Mouse (Mus musculus): ENCODE results near the gene Crk.

Gene Crk

DNA sequence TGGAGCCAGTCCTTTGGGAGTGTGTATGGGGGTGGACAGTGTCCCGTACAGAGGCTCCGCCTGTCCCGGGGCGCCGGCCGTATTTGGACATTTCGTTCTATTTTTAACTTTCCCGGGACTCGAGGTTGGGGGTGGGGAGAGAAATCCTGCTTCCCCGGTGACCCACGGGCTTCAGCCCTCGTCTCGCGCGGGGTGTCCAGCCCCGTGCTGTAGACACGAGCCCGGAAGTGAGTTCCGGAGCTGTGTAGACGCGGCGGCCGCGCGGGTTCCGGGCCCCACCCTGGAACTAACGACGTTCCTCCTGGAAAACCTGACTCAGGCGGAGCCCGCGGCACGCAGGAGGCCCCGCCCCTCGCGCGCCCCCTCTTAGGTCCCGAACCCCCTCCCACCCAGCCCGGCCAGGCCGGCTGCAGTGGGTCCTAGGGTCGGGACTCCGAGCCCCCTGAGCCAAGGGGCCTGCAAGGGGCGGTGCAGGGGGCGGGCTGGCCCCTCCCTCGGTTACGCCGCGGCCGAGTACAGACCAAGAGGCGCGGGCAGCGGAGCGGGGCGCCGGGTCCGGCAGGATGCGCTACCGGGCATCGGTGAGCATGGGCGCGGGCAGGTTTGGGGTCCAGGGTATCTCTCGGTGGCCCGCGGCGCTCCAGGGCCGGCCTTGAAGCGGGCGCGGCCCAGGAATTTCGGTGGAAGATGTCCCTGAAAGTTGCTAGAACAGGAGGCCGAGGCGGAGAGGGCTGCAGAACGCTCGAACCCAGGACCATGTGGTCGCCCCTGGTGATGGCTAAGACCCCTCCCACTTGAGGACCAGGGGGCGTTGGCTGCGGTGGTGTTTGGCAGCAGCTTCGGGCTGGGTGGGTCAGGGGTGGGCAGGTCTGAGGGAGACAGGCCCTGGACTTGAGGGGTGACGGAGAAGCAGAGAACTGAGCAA lies 23.2 kb upstream of the Crk start:
- DNase-seq (ENCODE audit: low spot score in 2 of 2) = peak in 1 of 2 experiments; percentile 62

DNA sequence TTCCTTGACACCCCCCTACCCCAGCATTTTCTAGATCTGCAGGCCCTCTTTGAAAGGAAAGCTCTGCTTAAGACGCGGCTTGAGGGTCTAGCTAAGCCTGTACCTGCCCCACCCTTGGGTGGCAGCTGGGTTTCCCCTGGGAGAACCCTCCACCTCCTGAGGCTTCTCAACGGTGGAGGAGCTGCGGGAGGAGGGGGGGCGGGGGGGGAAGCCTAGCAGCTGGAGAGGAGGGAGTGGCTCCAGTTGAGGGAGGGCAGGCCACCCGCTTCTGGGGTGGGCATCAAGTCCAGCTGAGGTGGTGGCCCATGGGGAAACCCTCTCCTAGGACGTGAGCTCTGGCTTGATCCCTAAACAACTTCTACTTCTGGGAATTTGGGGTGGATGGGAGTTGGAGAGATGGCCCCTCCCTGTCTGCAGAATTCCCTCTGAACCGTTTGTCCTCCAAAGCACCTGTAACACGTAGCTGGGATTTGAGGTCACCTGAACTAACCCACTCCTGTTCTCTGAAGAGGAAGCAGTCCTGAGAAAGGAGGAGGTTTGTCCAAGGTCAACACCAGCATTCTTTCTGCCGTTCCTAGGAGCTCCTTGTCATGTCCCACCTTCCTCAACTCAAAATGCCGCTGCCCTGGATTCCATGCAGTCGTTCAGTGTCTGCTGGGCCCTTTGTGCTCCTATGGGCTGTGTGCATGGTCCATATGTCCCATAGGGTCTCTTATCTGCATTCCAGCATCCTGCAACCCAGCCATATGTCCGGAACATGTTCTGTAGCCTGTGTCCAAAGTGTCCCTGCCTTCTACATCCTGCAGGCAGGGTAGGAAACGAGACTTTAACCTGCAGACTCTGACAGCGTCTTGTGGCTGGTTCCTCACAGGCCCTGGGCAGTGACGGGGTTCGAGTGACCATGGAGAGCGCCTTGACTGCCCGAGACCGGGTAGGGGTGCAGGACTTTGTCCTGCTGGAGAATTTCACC lies 22.2 kb upstream of the Crk start:
- DNase-seq (ENCODE audit: low spot score in 2 of 2) = no peak

DNA sequence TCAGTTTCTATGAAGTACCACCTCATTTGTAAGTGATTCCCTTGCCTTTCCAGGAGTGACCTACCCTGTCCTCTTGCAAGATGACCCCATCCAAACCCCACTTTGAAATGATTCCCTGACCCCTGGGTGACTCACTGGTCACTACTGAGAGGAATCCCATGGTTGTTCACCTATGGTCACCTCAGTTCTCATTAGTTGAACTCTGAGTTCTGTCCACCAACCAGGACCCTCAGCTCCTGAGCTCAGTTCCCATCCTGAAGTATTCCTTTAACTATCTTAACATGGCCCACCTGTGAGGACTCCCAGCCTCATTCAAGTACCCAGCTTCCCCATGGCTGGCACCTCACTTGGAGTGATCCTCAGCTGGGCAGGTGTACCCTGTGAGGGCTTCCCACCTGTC lies 21.2 kb upstream of the Crk start:
- no peak for DNase-seq (ENCODE audit: low spot score in 2 of 2)

DNA sequence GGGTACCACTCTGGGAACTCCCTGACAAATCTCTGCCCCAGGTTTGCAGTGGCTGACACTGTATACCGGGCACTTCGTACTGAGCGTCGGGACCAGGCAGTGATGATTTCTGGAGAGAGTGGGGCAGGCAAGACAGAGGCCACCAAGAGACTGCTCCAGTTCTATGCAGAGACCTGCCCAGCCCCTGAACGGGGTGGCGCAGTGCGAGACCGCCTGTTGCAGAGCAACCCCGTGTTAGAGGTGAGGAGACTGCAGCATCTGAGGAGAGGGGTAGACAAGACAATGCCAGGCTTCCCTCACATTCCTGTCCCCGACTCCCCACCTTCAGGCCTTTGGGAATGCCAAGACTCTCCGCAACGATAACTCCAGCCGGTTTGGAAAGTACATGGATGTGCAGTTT lies 20.7 kb upstream of the Crk start:
- DNase-seq (ENCODE audit: low spot score in 2 of 2) = no peak

DNA sequence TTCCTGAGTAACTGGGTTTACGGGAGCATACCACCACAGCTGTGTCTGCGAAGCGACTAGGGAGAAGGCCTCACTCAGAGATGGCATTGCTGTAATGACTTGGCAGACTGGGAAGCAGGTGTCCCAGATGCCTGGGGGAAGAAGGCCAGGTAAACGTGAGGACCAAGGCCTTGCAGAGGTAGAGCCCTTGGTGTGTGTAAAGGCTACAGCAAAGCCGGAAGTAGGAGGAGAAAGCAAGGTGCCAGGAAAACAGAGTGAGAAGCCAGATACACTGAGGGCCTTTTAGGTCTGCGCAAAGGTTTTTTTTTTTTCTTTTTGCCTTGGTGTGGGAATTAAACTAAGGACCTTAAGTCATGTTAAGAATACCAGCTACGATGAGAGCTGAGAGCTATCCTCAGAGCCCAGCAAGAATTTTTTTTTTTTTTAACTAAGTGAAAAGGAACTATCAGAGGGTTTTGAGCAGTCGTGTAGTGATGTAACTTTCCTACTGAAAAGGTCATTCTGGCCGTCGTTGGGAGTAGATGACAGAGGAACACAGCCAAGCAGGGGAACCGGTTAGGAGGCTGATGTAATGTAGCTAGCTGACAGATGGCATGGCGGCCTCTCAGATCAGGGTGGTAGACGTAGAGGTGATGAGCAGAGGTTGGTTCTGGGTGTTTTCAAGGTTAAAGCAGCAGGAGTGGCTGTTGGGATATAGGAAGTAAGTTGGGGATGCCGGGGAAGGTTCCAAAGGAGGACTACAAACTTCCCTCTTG lies 19.9 kb upstream of the Crk start:
- no peak for DNase-seq (ENCODE audit: low spot score in 2 of 2)

DNA sequence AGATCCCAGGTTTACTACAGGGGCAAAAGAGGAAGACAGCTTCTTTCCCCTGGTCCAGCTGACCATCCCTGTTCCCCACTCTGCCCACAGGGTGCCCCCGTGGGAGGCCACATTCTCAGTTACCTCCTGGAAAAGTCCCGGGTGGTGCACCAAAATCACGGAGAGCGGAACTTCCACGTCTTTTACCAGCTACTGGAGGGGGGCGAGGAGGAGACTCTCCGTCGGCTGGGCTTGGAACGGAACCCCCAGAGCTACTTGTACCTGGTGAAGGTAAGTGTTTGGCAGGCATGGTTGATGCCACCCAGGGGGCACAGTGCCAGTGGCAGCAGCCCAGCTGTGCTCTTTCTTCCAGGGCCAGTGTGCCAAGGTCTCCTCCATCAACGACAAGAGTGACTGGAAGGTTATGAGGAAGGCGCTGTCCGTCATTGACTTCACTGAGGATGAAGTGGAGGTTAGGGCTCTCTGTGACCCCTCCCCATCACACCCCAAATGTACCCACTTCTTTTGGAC lies 18.9 kb upstream of the Crk start:
- DNase-seq (ENCODE audit: low spot score in 2 of 2) = no peak

DNA sequence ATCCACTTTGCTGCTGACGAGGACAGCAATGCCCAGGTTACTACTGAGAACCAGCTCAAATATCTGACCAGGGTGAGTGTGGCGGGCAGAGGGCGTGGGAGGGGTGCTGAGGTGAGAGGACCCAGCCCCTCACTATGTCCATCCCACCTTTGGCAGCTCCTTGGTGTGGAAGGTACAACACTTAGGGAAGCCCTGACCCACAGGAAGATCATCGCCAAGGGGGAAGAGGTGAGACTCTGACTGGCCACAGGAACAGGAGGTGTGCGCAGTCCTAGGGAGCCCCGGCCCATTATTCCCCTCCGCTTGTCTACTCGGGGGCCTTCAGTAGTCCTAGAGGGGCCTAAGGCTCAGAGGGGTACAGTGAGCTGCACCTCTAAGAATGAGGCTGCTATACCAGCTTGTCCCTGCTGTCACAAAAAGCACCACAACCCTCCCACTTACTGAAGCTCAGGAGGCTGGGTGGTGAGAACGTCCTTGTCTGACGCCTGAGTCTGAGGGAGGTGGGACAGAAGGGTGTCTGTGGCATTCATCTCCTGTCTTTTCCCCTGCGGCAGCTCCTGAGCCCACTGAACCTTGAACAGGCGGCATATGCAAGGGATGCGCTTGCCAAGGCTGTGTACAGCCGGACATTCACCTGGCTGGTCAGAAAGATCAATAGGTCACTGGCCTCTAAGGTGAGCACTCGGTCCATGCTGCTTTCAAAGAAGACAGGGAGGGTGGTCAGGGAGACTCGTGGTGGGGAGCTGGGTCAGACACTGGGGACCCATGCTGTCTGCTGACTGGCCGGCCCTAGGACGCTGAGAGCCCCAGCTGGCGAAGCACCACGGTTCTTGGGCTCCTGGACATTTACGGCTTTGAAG lies 17.9 kb upstream of the Crk start:
- no peak for DNase-seq (ENCODE audit: low spot score in 2 of 2)

DNA sequence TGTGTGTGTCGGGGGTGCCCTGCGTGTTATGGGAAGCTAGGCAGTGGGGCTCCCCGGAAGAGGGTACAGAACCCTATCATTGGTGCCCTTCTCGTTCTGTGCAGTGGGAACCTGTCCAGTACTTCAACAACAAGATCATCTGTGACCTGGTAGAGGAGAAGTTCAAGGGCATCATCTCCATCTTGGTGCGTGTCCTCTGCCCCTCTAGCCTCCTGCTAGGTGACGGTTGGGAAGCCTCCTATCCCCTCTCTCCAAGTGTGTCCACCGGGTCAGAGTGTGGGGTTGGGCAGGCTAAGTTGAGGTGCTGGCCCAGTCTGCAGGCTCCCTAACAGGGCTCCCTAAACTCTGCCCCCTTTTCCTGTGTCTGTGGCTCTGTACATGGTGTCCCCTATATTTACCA lies 16.9 kb upstream of the Crk start:
- no peak for DNase-seq (ENCODE audit: low spot score in 2 of 2)

DNA sequence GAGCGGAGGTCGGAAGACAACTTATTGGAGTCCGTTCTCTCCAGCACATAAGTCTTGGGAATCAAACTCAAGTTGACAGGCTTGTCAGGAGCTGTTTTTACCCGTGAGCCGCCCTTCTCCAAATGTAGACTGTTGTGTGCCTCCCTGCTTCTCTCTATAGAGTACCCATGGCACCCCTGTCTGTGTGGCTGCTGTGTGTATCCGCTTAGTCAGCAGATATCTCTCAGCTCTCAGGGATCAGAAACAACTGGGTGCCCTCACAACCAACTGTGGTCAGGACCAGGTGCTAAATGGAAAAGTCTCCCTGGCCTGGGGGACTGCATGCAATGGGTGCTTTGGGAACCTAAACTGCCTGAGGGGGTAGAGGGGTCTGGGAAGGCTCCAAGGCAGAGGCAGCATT lies 12.8 kb upstream of the Crk start:
- no peak for DNase-seq (ENCODE audit: low spot score in 2 of 2)

DNA sequence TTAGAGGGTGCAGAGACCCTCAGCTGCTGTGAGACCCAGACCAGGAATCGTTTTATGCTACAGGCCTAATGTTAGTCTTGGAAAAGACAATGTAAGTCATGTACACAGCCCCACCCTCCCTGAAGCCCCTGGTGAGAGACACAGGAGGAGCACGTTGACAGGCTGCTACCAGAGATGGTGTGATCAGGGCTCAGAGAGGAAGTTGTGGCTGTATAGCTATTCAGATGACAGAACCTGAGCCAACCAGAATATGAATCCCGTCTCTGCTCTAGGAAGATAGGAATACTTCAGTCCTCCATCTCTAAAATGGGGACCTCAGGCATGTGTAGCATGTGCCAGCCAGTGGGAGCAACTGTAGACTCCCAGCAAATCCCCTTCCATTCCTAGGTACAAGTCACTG lies 10.4 kb upstream of the Crk start:
- no peak for DNase-seq (ENCODE audit: low spot score in 2 of 2)

DNA sequence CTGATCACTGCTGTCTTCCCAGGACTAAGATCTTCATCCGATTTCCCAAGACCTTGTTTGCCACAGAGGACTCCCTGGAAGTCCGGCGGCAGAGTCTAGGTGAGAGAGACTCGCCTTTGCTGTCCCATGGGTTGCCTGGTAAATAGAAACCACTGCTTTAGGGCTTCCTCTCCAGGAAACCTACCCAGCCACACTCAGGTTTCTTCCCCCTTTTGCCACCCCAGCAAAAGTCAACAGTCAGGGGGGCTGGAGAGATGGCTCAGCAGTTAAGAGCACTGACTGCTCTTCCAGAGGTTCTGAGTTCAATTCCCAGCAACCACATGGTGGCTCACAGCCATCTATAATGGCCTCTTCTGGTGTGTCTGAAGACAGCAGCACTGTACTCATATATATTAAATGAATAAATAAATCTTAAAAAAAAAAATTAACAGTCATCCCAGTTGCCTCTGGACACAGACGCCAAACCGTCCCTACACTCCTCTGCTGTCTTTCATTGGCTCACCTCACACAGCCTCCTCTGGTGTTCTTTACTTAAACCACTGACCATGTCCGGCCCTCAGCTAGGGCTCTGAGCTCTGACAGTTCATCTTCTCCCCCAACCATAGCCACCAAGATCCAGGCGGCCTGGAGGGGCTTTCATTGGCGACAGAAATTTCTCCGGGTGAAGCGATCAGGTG lies 9.7 kb upstream of the Crk start:
- DNase-seq (ENCODE audit: low spot score in 2 of 2) = no peak

DNA sequence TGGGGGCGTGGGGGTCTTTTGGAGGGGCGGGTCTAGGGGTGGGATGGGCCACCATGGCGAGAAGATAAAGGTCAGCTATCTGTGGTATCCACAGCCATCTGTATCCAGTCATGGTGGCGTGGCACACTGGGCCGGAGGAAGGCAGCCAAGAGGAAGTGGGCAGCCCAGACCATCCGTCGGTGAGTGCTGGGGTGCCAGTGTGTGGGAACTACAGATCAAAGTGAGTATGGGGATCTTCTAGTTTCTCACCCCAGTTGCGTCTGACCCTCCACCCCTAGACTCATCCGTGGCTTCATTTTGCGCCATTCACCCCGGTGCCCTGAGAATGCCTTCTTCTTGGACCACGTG lies 9.2 kb upstream of the Crk start:
- no peak for DNase-seq (ENCODE audit: low spot score in 2 of 2)

DNA sequence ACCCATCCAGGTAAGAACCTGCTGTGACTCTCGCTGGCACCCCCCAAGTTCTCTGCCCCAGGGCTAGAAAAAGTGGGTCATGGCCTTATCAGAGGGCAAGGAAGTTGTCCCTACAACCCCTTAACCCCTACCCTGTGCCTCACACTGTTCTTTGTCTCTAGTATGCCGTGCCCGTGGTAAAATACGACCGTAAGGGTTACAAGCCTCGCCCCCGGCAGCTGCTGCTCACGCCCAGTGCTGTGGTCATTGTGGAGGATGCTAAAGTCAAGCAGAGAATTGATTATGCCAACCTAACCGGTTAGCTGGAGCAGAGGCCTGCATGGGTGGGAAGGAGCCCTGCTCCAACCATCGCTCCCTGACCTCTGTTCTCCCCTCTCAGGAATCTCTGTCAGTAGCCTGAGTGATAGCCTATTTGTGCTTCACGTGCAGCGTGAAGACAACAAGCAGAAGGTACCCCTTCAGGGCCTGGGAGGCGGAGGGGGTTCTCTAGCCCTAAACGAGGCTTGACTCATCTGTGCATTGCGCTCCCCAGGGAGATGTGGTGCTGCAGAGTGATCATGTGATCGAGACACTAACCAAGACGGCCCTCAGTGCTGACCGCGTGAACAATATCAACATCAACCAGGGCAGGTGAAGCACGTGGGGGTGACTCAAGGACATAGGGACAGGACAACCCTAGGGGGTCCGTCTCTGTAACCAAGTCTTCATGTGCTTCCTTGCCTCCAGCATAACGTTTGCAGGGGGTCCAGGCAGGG lies 7.5 kb upstream of the Crk start:
- DNase-seq (ENCODE audit: low spot score in 2 of 2) = no peak

DNA sequence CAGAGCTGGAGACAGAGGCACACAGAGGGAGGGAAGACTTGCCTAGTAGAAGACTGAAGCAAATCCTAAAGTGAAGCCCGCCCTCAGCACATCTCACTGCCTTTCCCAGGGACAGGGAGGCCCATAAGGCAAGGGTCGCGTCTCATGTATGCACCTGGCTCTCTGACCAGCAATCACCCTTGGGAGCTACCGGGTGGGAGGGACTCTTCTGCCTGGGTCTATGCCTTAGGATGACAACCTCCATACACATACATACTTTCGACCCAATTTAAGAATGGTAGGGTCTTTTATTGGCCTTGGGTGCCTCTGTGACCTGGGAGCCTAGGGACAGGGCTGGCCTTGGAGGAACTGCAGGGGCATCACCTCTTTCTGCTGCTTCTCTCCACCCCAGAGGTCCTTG lies 5.6 kb upstream of the Crk start:
- no peak for DNase-seq (ENCODE audit: low spot score in 2 of 2)

DNA sequence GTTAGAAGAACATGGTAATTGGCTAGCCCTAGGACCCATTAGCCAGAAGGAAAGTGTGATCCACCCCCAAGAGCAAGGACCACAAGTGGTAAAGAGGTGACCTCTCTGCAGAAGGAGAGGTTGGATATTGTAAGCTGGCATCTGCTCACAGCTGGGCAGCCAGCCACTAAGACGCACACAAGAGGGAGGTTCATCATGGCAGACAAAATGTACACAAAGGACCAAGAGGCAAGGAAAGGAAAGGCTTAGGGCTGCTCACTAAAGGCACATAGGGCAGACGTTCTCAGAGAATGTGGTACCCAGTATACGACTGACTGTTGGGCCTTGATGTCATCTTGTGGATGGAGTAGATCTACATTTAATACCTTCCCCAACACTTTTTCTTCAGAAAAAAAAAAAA lies 4.2 kb upstream of the Crk start:
- no peak for DNase-seq (ENCODE audit: low spot score in 2 of 2)

DNA sequence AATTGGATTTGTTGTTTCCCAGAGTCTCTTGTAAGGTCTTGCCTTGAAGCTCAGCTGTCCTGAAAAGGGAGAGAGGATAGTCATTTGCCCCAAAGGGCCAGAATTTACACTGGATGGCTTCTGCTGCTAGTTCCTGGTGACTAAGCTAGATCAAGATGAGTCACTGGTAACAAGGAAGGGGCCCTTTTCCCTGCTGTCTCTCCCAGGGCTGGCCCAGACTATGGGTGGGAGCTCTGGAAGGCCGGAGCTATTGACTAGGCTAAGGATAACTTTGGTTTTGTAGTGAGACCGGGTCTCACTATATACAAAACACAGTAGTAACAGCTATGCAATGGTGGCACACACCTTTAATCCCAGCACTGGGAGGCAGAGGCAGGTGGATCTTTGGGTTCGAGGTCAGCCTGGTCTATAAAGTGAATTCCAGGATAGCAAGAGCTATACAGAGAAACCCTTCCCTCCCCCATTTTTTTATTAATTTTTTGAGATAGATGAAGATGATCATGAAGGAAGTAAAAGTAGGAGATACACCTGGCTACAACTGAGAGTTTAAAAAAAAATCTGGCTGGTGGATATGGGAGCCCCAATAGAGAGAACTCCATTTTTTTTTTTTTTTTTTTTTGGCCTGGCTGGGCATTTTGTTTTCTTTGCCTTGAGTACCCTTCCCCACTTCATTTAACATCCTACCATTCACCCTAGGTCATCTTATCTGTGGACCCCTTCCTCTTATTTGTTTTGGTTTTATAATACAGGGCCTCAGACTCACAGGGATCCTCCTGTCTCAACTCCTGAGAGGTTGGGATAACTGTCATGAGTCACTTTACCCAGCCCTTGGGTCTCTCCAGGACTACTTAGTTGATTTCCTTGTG lies 945 bp upstream of the Crk start:
- DNase-seq (ENCODE audit: low spot score in 2 of 2) = no peak

DNA sequence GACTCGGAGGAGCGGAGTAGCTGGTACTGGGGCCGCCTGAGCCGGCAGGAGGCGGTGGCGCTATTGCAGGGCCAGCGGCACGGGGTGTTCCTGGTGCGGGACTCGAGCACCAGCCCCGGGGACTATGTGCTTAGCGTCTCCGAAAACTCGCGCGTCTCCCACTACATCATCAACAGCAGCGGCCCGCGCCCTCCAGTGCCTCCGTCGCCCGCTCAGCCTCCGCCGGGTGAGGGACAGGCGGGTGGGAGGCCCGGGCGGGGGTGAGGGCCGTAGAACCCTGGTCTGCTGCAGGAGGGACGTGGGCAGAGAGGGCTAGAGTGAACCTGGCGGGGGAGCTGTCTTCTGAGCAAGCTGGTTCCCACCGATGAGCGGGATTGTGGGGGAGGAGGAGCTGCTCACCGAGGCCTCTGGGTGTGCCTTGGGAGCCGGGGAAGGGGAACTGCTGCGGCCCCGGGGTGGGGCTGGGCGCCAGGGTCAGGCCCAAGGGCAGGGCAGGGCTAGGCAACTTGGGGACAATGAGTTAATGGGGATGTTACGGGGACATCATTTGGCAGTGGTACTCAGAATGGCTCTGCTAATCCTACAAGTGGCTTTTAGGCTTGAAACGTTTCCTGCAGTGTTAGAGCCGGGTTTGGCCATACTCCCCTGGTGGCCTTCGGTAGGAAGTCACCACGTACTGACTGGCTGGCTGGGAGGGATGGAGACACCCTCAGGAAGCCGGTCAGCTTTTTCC lies 546 bp downstream of the Crk start:
- DNase-seq (ENCODE audit: low spot score in 2 of 2) = peak; percentile 61 to 66

DNA sequence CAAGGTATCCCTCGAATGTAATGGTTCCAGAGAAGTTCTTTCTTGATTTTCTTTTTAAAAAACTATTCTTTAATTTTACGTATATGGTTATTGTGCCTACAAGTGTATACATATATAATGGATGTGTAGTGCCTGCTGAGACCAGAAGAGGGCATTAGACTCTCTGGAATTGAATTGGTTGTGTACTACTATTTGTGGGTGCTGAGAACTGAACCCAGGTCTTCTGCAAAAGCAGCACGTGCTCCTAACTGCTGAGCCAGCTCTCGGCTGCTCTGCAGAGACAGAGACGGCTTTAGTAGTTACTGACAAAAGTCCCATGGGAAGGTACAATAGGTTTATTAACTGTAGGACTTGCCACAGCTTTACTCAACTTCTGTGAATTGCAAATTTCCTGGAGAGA lies 5.4 kb downstream of the Crk start:
- DNase-seq (ENCODE audit: low spot score in 2 of 2) = no peak
